Mouse (Mus musculus) mesoderm, embryonic 11.5 days (tissue): ENCODE data around the gene Lsm10.

Experiments
- DNase-seq: peaks from one replicate; pipeline ENCODE4 v3.0.0-alpha.2; 2012; ENCODE audit warnings: low read depth, low spot score

Lsm10 gene

GRCm38 (mm10) chr4:126118651-126119050 is 22.2 kb downstream of the Lsm10 start:
- DNase-seq, result no peak

- DNase-seq, result no peak
Observed at GRCm38 (mm10) chr4:126119051-126119450, 22.6 kb downstream of the Lsm10 start.

GRCm38 (mm10) chr4:126120052-126120451 is 23.6 kb downstream of the Lsm10 start:
- no peak for DNase-seq

GRCm38 (mm10) chr4:126120506-126120905 is 24.1 kb downstream of the Lsm10 start:
- no peak for DNase-seq

GRCm38 (mm10) chr4:126123309-126124040 is 27.1 kb downstream of the Lsm10 start:
- DNase-seq, result no peak

- no peak for DNase-seq
Observed at GRCm38 (mm10) chr4:126130502-126130901, 34.1 kb downstream of the Lsm10 start.

- DNase-seq, result peak; percentile 63
Observed at GRCm38 (mm10) chr4:126131290-126132121, 35.1 kb downstream of the Lsm10 start.

GRCm38 (mm10) chr4:126132636-126133264 is 36.3 kb downstream of the Lsm10 start:
- no peak for DNase-seq

- DNase-seq, result no peak
Observed at GRCm38 (mm10) chr4:126134236-126134635, 37.8 kb downstream of the Lsm10 start.

- DNase-seq, result no peak
Observed at GRCm38 (mm10) chr4:126134639-126135038, 38.2 kb downstream of the Lsm10 start.

- DNase-seq, result no peak
Observed at GRCm38 (mm10) chr4:126137773-126138172, 41.4 kb downstream of the Lsm10 start.

GRCm38 (mm10) chr4:126141021-126141420 is 44.6 kb downstream of the Lsm10 start:
- no peak for DNase-seq

- DNase-seq, result no peak
Observed at GRCm38 (mm10) chr4:126145396-126145795, 49.0 kb downstream of the Lsm10 start.

- DNase-seq, result no peak
Observed at GRCm38 (mm10) chr4:126146974-126147532, 50.6 kb downstream of the Lsm10 start.

GRCm38 (mm10) chr4:126147533-126148160 is 51.2 kb downstream of the Lsm10 start, which contains the start of gene Eva1b:
Gene Eva1b, plus strand, starts transcription at chr4:126147744.
- peak; percentile 88 for DNase-seq
